Mouse (Mus musculus) small intestine, adult 2 months (tissue): ENCODE measurements around the gene Rab6b.

Source experiments
- CTCF ChIP-seq: fragments of 200-500 bp; IDR thresholded peaks from 2 replicates; pipeline ENCODE4 v1.5.1; 2012; ENCODE audit warnings: low read depth, mild to moderate bottlenecking, control low read depth, inconsistent platforms, low read length, moderate library complexity, mixed read lengths; ENCODE audit not compliant: insufficient replicate concordance, insufficient read length; ENCODE audit errors: extremely low read depth
- POLR2A ChIP-seq: fragments of 200-500 bp; IDR thresholded peaks from 2 replicates; pipeline ENCODE4 v1.6.1; 2012; ENCODE audit warnings: low read depth, mild to moderate bottlenecking, control low read depth, inconsistent platforms, low read length, moderate library complexity

DNA sequence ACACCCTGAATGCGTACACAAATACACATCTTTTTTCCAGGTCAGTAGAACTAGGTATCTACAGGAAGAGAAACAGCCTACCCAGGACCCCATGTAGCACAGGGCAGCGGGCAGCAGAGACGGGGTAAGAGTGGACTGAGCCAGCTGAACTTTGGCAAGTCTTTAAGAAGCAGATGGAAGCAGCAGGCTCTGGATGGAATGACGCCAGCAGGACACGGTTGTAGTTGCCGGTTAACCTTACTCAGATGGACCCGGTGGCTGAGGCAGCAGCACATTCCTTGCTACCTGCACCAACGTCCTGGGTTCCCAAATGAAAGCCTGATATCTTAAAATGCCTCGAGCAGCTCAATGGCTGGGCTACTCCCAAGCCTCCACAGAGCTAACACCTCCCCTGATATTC is 75.2 kb downstream of the Rab6b start:
- TF ChIP-seq CTCF (no peak), POLR2A (no peak)
